Mouse (Mus musculus) kidney, adult 2 months (tissue): ENCODE measurements around the gene Pirt.

Experiments
- CTCF ChIP-seq: fragments of 200-500 bp; conservative IDR thresholded peaks from 2 replicates; pipeline ENCODE4 v1.5.1; 2011; ENCODE audit warnings: low read depth, mild to moderate bottlenecking, control low read depth, low read length, moderate library complexity, mixed read lengths; ENCODE audit not compliant: insufficient read depth, insufficient read length
- POLR2A ChIP-seq: fragments of 200-500 bp; IDR thresholded peaks from one replicate; pipeline ENCODE4 v1.6.1; 2011; ENCODE audit warnings: low read depth, low read length, control low read depth

DNA sequence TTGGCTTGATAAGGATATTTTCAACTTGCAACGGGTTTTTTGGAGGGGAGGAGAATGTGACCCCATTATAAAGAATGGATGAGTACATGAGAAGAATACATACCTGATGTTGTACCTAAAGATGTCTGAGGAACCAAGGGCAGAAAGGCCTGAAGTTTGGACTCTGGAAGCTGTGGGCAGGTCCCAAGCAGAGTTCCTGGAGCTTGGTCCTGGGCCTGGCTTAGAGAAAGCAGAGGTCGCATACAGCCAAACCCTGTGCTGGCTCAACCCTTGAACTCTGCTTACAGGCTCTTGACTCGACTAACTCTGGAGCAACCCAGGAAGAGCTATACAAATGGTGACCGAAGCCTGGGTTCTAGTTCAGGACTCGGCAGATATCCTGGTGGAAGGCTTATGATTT is 30.2 kb downstream of the Pirt start:
- no peak for TF ChIP-seq POLR2A
- no peak for TF ChIP-seq CTCF
